Mouse (Mus musculus): ENCODE data around the gene Aqp8. TPM values are rescaled to one million over a fixed set of nuclear protein-coding genes. Genes with fewer than 3 reads are reported as not detected.
A peak's percentile ranks its signal among the peaks of the same experiment; 100 is the strongest.

Aqp8 gene
- not detected in 2 replicates for polyA plus RNA-seq (2014; fragmentation: Nextera tagmentation; extraction: Ambion mirVana)

DNA sequence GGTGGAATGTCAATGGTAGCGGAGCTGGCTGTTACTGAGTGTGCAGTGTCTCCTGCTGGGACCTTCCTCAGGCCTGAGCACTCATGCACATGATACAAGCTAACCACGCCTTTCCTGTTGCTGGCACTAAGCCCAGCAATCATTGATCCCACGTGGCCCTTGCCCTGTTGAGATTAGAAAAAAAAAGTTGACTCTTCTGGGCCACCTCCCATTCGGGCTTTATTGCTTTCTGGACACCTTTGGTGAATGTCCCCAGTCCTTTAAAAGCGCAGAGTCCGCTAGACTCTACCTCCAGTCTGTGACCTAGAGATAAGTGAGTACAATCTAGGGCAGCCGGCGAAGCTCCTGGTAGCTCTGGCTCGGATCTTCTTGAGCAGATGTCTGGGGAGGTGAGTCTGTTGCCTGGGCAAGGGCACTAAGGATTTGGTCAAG lies at the start of gene Aqp8:
Aqp8 (plus strand) TSS at position 222 of the 432 bp plus-strand sequence.
- H3K9ac ChIP-seq (replicated peaks; ENCODE audit: low read length): no peak within 1 kb of the TSS
- H3K4me3 ChIP-seq (replicated peaks; ENCODE audit: low read depth, low read length): no peak within 1 kb of the TSS
- DNase-seq (peak; percentile 4), ATAC-seq (ENCODE audit: low FRiP score, low TSS enrichment) (no peak)
- H3K27ac ChIP-seq (replicated peaks; ENCODE audit: low read depth, low read length): no peak within 1 kb of the TSS
- WGBS: 83% methylated on average over 9 of the region's 9 CpGs
- H3K4me1 ChIP-seq (ENCODE audit: control insufficient read depth, insufficient read depth, low read length): no peaks in the 10 kb centered on the region
- H3K4me2 ChIP-seq (ENCODE audit: low read length): no peak within 1 kb of the TSS
- H3K9me3 ChIP-seq (ENCODE audit: control insufficient read depth, low read length): no peaks in the 10 kb centered on the region
- no peaks in the 10 kb centered on the region for H3K27me3 ChIP-seq (ENCODE audit: control insufficient read depth, insufficient read depth, low read length)
- no peaks in the 10 kb centered on the region for H3K36me3 ChIP-seq (ENCODE audit: control insufficient read depth, insufficient read depth, low read length)

DNA sequence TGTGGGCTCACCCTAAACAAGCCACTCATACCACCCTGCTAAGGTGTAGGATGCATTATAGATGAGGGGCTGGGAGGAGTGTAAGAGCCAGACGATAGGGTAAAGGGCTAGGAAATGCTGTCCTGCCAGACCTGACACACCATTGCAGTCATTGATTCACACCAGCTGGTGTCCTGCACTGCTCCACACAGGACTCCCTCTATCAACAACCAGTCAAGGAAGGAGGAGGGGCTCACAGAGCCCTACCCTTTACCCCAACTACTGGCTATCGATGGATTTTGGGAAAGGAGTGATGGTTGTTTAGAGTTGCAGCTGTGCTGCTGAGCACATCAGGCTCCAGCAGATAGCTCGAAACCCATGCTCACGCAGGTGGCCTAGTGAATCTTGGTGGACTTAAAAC lies 45.3 kb upstream of the Aqp8 start:
- Histone ChIP-seq H3K4me1 (ENCODE audit: control insufficient read depth, insufficient read depth, low read length) (no peaks in the 10 kb centered on the region), H3K9me3 (ENCODE audit: control insufficient read depth, low read length) (no peaks in the 10 kb centered on the region), H3K27me3 (ENCODE audit: control insufficient read depth, insufficient read depth, low read length) (no peaks in the 10 kb centered on the region), H3K9ac (replicated peaks; ENCODE audit: low read length) (no peak overlapping the region), H3K4me2 (ENCODE audit: low read length) (no peak overlapping the region), H3K27ac (replicated peaks; ENCODE audit: low read depth, low read length) (no peak overlapping the region), H3K36me3 (ENCODE audit: control insufficient read depth, insufficient read depth, low read length) (peaks cover 48% of the 10 kb centered on the region), H3K4me3 (replicated peaks; ENCODE audit: low read depth, low read length) (no peak overlapping the region)
- WGBS: 84% methylated on average over 4 of the region's 4 CpGs
- DNase-seq: no peak
- no peak for ATAC-seq (ENCODE audit: low FRiP score, low TSS enrichment)

DNA sequence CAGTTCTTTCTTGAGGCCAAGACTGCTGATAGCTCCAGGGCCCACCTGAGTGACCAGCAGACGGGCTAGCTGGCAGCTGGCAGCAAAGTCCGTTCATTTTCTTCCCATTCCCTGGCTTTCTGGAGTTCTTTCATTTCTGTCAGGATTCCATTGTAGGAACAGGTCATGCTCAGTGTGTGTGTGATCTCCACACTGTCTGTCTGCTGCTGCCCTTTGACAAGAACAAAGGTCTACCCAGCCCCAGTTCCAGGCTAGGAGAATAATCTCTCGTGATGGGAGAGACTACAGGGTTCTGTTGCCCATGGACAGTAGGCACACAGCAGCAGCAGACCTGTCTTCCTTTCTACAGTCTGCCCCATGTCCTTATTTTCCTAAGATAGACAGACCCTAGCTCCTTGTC lies 44.4 kb upstream of the Aqp8 start:
- Histone ChIP-seq H3K27ac (replicated peaks; ENCODE audit: low read depth, low read length) (no peak overlapping the region), H3K36me3 (ENCODE audit: control insufficient read depth, insufficient read depth, low read length) (peaks cover 53% of the 10 kb centered on the region), H3K27me3 (ENCODE audit: control insufficient read depth, insufficient read depth, low read length) (no peaks in the 10 kb centered on the region), H3K4me2 (ENCODE audit: low read length) (no peak overlapping the region), H3K9me3 (ENCODE audit: control insufficient read depth, low read length) (no peaks in the 10 kb centered on the region), H3K4me1 (ENCODE audit: control insufficient read depth, insufficient read depth, low read length) (no peaks in the 10 kb centered on the region), H3K4me3 (replicated peaks; ENCODE audit: low read depth, low read length) (no peak overlapping the region), H3K9ac (replicated peaks; ENCODE audit: low read length) (no peak overlapping the region)
- DNase-seq: no peak
- no peak for ATAC-seq (ENCODE audit: low FRiP score, low TSS enrichment)
- WGBS: 82% methylated on average over 3 of the region's 3 CpGs

DNA sequence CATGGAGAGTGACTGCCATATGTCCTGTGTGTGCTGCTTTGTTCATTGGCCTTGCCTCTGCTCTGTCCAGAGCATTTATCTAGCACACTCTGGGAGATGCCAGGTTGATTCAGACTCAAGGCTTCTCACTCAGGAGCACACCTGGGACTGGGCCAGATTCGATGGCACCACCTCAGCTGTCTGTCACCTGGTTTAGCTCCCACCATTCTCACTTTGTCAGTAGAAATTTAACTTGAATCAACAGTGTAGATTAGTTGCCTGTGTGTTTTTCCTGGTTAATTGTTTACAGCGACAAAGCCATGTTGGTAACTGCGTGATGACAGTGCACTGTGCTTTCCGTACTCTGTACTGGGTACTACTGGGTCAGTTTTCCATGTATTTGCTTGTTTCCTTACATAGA lies 42.1 kb upstream of the Aqp8 start:
- Histone ChIP-seq H3K9ac (replicated peaks; ENCODE audit: low read length) (no peak overlapping the region), H3K4me1 (ENCODE audit: control insufficient read depth, insufficient read depth, low read length) (no peaks in the 10 kb centered on the region), H3K4me3 (replicated peaks; ENCODE audit: low read depth, low read length) (no peak overlapping the region), H3K36me3 (ENCODE audit: control insufficient read depth, insufficient read depth, low read length) (peaks cover 66% of the 10 kb centered on the region), H3K27me3 (ENCODE audit: control insufficient read depth, insufficient read depth, low read length) (no peaks in the 10 kb centered on the region), H3K4me2 (ENCODE audit: low read length) (no peak overlapping the region), H3K27ac (replicated peaks; ENCODE audit: low read depth, low read length) (no peak overlapping the region), H3K9me3 (ENCODE audit: control insufficient read depth, low read length) (no peaks in the 10 kb centered on the region)
- no peak for DNase-seq
- ATAC-seq (ENCODE audit: low FRiP score, low TSS enrichment): no peak
- WGBS: 93% methylated on average over 4 of the region's 4 CpGs

DNA sequence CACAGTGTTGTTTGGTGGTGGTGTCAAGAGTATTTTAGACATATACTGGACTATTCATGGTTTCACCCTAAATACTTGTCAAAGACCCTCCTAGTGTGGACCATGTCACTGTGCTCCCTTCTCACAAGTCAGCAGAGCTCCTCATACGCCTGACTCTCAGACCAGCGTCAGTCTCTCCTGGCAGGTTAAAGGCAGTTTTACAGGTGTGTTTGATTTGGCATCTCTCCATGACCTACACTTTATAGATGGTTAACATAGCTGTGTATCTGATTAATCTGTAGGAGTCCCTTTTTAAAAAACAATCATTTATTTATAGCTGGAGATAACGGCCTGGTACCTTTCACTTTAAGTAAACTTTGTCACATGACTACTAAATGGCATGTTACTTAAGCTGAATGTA lies 40.1 kb upstream of the Aqp8 start:
- Histone ChIP-seq H3K4me3 (replicated peaks; ENCODE audit: low read depth, low read length) (no peak overlapping the region), H3K27me3 (ENCODE audit: control insufficient read depth, insufficient read depth, low read length) (no peaks in the 10 kb centered on the region), H3K27ac (replicated peaks; ENCODE audit: low read depth, low read length) (no peak overlapping the region), H3K36me3 (ENCODE audit: control insufficient read depth, insufficient read depth, low read length) (peaks cover 80% of the 10 kb centered on the region), H3K4me2 (ENCODE audit: low read length) (no peak overlapping the region), H3K4me1 (ENCODE audit: control insufficient read depth, insufficient read depth, low read length) (no peaks in the 10 kb centered on the region), H3K9me3 (ENCODE audit: control insufficient read depth, low read length) (no peaks in the 10 kb centered on the region), H3K9ac (replicated peaks; ENCODE audit: low read length) (no peak overlapping the region)
- DNase-seq (no peak), ATAC-seq (ENCODE audit: low FRiP score, low TSS enrichment) (no peak)
- 96% methylated on average over 3 of the region's 3 CpGs for WGBS

DNA sequence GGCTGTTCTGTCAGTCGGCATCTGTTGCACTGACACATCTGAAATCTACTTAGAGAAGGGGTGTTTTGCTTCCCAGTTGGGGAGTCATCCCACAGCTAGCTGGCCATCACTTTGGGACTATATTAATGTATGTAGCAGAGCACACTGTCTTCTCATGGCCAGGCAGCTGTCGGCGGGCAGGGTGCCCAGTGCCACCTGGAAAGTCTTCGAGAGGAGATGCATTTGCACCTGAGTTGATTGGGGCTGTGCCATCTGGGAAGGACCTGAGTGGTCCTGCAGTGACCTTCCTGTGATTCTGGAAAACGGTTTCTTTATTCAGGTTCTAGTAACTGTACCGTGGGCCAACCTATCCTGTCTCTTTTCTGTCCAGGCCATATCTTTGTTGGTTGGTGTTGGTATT lies 37.8 kb upstream of the Aqp8 start:
- no peaks in the 10 kb centered on the region for H3K9me3 ChIP-seq (ENCODE audit: control insufficient read depth, low read length)
- 93% methylated on average over 6 of the region's 6 CpGs for WGBS
- ATAC-seq (ENCODE audit: low FRiP score, low TSS enrichment) (no peak), DNase-seq (no peak)
- H3K27ac ChIP-seq (replicated peaks; ENCODE audit: low read depth, low read length): no peak overlapping the region
- no peaks in the 10 kb centered on the region for H3K27me3 ChIP-seq (ENCODE audit: control insufficient read depth, insufficient read depth, low read length)
- no peak overlapping the region for H3K4me3 ChIP-seq (replicated peaks; ENCODE audit: low read depth, low read length)
- H3K4me2 ChIP-seq (ENCODE audit: low read length): no peak overlapping the region
- H3K4me1 ChIP-seq (ENCODE audit: control insufficient read depth, insufficient read depth, low read length): no peaks in the 10 kb centered on the region
- H3K9ac ChIP-seq (replicated peaks; ENCODE audit: low read length): no peak overlapping the region
- H3K36me3 ChIP-seq (ENCODE audit: control insufficient read depth, insufficient read depth, low read length): peaks cover 77% of the 10 kb centered on the region

DNA sequence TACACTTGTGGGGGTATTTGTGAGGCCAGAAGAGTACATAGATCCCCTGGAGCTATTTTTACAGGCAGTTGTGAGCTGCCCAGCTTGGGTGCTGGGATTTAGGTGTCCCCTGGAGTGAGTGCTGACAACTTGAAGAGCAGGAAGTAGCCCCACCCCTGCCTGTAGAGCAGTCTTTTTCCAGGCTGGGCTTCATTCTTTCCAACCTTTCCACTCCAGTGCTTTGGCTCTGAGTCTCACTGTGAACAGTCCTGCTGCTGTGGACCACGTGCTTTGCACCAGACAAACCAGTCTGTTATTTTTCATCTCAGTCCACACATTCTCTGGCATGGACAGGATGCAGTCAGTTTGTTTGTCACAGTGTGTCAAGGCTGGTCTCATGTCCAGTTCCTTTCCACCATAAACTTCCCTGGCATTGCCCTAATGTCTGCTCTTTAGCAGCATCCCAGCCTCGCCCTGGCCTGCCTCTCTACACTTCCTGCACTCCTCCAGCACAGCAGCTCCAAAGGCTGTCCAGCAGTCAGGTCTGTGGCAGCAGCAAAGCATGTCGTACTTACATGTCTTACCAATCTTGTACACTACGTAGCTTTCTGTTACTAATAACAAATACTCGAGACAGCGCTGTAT lies 36.8 kb upstream of the Aqp8 start:
- WGBS: 85% methylated on average over 6 of the region's 6 CpGs
- no peak for DNase-seq
- H3K27ac ChIP-seq (replicated peaks; ENCODE audit: low read depth, low read length): no peak overlapping the region
- no peaks in the 10 kb centered on the region for H3K9me3 ChIP-seq (ENCODE audit: control insufficient read depth, low read length)
- no peak overlapping the region for H3K9ac ChIP-seq (replicated peaks; ENCODE audit: low read length)
- H3K4me1 ChIP-seq (ENCODE audit: control insufficient read depth, insufficient read depth, low read length): no peaks in the 10 kb centered on the region
- ATAC-seq (ENCODE audit: low FRiP score, low TSS enrichment): no peak
- H3K36me3 ChIP-seq (ENCODE audit: control insufficient read depth, insufficient read depth, low read length): peaks cover 80% of the 10 kb centered on the region
- no peak overlapping the region for H3K4me2 ChIP-seq (ENCODE audit: low read length)
- no peak overlapping the region for H3K4me3 ChIP-seq (replicated peaks; ENCODE audit: low read depth, low read length)
- no peaks in the 10 kb centered on the region for H3K27me3 ChIP-seq (ENCODE audit: control insufficient read depth, insufficient read depth, low read length)

DNA sequence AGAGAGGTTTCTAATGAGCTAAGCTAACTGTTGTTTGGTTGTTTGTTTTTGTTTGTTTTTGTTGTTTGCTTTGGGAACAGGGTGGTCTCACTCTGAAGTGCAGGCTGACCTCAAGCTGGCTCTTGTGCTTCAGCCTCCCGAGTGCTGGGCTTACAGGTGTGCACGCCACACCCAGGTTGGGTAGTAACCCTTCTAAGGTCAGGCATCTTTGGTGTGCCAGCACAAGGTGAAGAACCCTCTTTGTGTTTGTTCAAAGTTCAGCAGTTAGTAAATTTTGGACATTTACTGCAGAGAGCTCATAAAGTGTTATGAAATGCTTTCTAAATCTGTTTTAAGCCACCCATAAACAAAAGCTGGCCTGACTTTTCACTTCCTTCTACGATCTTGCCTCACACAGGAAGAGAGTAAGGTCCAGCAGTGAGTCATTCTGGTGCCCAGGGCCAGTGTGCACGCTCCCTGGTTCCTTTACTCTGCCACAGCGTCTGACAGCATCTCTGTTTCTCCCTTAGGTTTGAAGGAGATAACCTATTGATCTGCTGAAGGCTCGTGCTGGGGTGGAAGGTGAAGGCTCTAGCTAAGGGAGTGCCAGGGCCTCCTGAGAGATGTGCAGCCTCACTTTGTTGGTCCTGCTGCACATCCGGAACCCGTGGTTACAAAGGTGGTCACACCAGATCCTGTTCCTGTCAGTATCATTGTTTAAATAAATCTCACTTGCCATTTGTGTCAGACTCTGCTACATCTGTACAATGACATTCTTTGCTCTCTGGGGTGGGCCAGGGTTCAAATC lies 32.3 kb upstream of the Aqp8 start:
- Histone ChIP-seq H3K27me3 (ENCODE audit: control insufficient read depth, insufficient read depth, low read length) (no peaks in the 10 kb centered on the region), H3K9me3 (ENCODE audit: control insufficient read depth, low read length) (0 out of 2 replicates have a peak, but pooled peaks cover 3% of the 10 kb centered on the region), H3K27ac (replicated peaks; ENCODE audit: low read depth, low read length) (no peak overlapping the region), H3K4me2 (ENCODE audit: low read length) (no peak overlapping the region), H3K36me3 (ENCODE audit: control insufficient read depth, insufficient read depth, low read length) (peaks cover 46% of the 10 kb centered on the region), H3K4me1 (ENCODE audit: control insufficient read depth, insufficient read depth, low read length) (no peaks in the 10 kb centered on the region), H3K4me3 (replicated peaks; ENCODE audit: low read depth, low read length) (no peak overlapping the region), H3K9ac (replicated peaks; ENCODE audit: low read length) (no peak overlapping the region)
- no peak for ATAC-seq (ENCODE audit: low FRiP score, low TSS enrichment)
- DNase-seq: no peak
- 89% methylated on average over 8 of the region's 8 CpGs for WGBS

DNA sequence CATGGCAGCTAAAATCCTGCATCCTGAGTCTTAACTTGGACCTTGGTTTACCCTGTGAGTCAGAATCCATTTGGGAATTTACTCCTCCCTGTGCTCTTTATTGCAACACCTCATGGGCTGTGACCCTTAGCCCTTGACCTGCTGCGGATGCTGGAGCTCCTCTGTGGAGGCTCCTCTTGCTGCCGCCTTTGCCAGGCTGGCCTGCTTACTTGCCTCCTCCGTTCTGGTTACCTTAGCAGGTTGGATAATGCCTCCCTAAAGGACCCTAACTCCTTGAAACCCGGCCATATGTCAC lies 31.7 kb upstream of the Aqp8 start:
- 89% methylated on average over 4 of the region's 4 CpGs for WGBS
- no peak for ATAC-seq (ENCODE audit: low FRiP score, low TSS enrichment)
- H3K4me3 ChIP-seq (replicated peaks; ENCODE audit: low read depth, low read length): no peak overlapping the region
- H3K4me2 ChIP-seq (ENCODE audit: low read length): no peak overlapping the region
- DNase-seq: no peak
- 0 out of 2 replicates have a peak, but pooled peaks cover 3% of the 10 kb centered on the region for H3K9me3 ChIP-seq (ENCODE audit: control insufficient read depth, low read length)
- H3K27ac ChIP-seq (replicated peaks; ENCODE audit: low read depth, low read length): no peak overlapping the region
- no peak overlapping the region for H3K9ac ChIP-seq (replicated peaks; ENCODE audit: low read length)
- H3K27me3 ChIP-seq (ENCODE audit: control insufficient read depth, insufficient read depth, low read length): no peaks in the 10 kb centered on the region
- H3K36me3 ChIP-seq (ENCODE audit: control insufficient read depth, insufficient read depth, low read length): peaks cover 41% of the 10 kb centered on the region
- no peaks in the 10 kb centered on the region for H3K4me1 ChIP-seq (ENCODE audit: control insufficient read depth, insufficient read depth, low read length)
